Mouse (Mus musculus) CH12F3 (cell line): ENCODE measurements around the gene Kynu.

Experiments used
- in situ Hi-C: fragments of 300-500 bp; cut with MboI; formaldehyde crosslinking; loops from 2 replicates; pipeline ENCODE4 v1.14.3; 2020; ENCODE audit warnings: low sequenced_read_pairs

Kynu gene

DNA sequence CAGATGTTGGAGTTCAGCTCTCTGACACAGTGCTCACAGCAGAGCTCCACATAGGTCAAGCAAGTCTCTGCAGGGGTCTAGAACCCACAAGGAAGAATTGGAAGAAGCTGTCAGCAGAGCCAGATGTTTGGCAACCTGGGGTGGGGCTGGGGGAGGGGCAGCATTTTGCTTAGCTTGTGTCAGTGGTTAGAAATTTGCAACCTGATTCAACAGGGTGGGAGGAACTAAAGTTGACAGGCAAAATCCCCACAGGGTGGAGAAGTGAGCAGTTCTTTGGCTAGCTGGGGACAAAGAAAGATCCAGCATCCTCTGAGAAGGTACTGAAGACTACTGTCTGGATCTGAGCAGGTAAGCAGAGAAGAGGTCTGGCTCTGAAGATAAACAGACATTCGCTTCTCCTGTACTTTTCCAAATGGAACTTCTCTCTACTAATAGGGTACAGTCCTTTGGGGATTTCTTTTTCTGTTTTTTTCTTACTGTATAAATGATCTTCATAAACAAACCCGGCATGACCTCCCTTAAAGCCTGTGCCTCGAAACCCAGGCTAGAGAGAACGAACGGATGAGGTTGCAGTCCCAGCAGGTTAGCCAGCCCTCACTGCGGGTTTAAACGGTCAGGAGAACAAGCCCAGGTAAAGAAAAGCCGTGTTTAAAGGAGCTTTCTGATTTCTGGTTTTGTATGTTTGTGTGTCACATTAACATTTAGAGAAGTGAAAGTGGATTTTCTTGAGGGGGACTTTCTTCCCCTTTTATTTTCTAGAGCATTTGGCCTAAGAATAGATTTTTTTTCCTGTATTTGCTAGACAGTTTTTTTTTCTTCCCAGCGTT, at the start of gene Kynu:
TSS of gene Kynu (plus strand) at position 268 of the 827 bp plus-strand sequence.
- in situ Hi-C loops = no loop called here

GRCm38 (mm10) chr2:43506182-43506581, 48.9 kb upstream of the Kynu start:
- in situ Hi-C loops = no loop called here

DNA sequence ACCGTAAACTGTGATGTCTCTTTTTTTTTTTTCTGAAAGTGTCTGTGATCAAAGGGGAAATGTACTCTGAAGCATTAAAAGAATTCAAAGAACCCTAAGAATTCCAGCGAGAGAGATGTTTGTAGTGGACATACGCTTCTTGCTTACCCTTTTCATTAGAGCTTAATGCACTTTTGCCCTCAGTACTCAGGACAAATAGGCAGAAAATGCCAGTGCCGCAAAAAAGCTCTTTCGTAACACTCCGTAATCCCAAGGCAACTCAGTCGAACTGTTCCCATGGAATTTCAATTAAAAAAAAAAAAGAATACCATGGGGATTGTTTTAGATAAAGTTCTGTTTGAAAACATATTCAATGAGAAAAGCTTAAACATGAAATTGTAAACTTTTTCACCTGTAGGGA, 41.3 kb upstream of the Kynu start:
- in situ Hi-C loops = no loop called here

DNA sequence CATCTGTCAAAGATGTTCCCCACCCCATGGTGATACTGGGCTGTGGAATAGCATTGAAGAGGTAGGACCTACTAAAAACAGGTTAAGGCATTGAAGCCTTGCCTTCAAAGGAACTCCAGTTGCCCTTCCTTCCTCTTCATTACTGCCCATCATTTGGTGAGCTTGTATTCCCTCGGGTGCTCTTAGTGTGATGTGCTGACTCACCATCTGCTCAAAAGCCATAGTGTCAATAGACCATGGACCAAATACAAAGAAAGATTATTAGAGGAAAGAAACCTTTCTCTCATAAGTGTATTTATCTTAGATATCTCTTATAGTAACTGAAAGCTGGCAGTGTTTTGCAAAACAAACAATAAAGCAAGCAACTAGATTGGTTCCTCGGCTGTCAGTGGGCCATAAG, 20.7 kb upstream of the Kynu start:
- in situ Hi-C loops = no loop called here

DNA sequence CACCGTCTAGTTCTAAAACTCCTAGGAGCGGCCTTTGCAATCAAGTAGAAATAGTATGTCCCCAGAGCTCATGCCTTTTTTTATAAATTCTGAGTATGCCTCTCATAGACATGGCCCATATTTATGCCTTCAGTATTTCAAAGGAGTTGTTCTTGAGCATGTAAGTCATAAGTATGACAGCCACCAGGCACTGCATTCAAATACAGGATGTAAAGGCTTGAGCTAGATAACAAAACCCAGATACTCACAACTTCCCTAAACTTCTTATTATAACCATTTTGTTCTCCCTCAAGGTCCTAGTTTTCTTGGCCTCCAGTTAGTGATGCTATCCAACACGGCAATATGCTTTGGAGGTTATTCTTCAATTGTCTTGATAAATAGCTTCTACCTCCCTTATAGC, 12.5 kb upstream of the Kynu start:
- in situ Hi-C loops = no loop called here

GRCm38 (mm10) chr2:43545665-43546064, 9.5 kb upstream of the Kynu start:
- in situ Hi-C loops = no loop called here

DNA sequence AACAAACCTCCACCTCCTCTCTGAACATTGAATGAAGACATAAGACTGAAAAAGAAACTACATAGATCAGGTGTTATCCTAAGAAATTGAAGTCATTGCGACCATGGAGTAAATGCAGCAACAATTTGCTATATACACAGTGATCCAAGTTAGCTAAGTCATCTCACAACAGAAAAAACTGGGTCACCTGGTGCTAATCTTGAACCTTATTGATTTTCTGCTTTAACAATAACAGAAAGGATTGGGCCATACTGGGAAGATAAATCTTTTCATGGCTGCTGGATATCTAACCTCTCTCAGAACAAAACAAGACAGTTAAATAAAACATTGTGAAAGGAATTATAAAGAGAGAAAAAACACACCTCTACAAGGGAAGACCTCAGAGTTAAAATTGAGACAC, 8.7 kb upstream of the Kynu start:
- in situ Hi-C loops = no loop called here

DNA sequence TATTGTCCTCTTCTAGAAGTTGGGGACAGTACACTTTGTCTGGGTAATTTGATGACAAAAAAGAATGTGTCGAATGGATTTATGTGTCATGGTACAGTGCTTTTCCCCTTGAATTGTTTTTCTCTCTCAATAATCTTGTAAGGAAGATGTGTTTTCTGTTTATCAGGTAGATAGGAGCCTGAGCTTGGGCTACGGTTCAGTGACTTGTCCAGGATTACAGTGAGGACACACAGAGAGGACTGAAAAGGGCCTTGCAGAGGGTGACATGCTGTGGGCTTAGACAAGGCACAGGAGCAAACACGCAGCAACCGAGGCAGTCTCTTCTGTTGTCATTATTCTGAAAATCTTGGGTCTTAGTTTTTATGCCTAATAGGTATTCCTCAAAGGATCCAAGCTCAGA, 913 bp upstream of the Kynu start:
- in situ Hi-C loops = no loop called here

DNA sequence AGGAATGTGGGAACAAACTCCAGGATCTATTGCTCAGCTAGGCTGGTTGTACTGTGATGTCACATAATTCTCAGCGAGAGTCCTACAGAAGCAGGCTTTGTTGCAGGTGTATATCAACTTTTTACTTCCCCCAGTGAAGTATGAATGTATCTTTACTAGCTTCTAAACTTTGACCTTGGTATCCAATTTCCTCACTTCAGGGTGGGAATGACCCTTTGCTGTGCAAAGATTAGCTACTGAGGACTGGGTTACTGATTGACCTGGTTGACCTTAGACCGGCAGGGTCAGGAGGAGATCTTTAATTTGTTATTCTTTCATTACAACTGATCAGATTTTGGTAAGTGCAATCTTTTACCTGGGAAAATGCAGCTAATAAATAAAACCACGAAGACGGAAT, 758 bp downstream of the Kynu start:
- in situ Hi-C loops = no loop called here

- in situ Hi-C loops = no loop called here
Measured at GRCm38 (mm10) chr2:43556985-43557384, 1.9 kb downstream of the Kynu start.

DNA sequence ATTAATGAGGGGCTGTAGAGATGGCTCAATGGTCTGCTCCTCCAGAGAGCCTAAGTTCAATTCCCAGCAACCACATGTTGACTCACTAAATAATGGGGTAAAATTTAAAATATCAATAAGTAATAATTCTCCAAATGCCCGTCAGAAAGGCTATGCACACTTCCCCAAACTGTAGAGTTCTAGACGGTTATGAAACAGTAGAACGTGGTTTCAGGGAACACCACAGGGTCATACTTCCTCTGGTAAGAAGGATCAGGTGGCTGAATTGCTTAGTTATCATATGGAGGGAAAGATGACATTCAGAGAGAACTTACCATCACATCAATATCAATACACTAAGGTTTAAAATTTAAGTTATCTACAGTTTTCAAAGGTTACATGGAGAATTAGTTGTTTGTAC, 6.1 kb downstream of the Kynu start:
- in situ Hi-C loops = no loop called here

DNA sequence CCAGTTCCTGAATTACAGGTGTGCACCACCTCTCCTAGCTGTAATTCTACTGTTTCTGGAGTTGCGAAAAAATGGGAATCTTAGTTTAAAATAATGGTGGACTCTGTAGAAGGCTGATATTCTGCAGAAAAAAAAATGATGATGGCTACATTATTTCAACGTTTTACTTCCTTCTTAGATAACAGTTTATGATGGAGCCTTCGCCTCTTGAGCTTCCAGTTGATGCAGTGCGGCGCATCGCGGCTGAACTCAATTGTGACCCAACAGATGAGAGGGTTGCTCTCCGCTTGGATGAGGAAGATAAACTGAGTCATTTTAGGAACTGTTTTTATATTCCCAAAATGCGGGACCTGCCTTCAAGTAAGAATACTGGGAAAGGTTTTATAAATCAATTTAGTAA, 7.7 kb downstream of the Kynu start:
- in situ Hi-C loops = no loop called here

DNA sequence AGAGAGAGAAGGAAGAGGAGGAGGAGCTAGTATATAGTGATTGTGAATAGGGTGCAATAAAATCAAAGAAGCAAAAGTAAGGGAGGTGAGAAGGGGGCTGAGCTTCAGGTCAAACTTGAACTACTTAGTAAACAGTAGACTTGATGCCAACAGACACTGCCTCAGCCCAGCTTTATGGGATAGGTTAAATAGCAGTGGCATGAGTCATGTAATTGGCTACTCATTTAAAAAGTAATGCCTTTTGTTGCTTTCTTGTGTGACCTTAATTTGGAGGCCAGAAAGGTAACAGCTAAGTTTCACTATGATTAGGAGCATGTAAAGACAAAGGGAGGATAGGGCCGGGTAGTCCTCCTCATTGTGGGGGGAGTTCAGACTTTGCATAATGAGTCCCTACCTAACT, 13.3 kb downstream of the Kynu start:
- in situ Hi-C loops = no loop called here

DNA sequence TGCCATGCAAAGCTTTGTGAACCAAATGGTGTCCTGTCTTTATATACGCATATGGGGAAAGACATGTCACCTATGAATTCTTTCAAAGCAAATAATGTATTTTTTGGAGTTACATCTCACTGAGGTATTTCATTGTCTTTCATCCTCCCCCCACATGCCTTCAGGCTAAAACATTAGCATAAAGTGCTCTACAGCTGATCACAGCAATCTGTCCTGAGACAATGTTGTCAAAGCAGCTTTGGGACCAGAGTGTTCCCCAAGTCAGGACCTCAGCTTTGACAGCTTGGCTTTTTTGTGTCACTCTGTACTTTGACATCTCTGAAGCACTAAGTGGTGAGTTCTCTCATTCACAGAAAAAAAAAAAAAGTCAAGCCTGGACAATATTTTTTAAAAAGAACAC, 18.4 kb downstream of the Kynu start:
- in situ Hi-C loops = no loop called here

GRCm38 (mm10) chr2:43583243-43583812, 28.2 kb downstream of the Kynu start:
- in situ Hi-C loops = no loop called here

DNA sequence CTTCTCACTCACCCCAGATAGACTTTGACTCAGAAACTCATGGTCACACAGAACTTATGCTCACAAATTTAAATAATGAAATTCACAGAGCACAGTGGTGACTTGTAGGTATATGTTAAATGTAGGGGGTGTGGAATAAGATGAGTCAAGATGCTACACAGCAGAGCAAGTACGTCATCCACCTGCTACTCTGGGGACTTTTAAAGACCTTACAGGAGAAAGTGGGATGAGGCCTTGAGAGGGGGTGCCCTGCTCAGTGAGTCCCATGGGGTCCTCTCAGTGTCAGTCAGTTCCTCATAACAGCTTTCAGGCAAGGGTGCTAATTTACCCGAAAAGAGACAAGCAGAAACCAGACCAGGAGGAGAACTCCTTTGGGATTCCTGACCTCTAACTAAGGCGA, 30.4 kb downstream of the Kynu start:
- in situ Hi-C loops = no loop called here

GRCm38 (mm10) chr2:43587832-43588231, 32.7 kb downstream of the Kynu start:
- in situ Hi-C loops = no loop called here

DNA sequence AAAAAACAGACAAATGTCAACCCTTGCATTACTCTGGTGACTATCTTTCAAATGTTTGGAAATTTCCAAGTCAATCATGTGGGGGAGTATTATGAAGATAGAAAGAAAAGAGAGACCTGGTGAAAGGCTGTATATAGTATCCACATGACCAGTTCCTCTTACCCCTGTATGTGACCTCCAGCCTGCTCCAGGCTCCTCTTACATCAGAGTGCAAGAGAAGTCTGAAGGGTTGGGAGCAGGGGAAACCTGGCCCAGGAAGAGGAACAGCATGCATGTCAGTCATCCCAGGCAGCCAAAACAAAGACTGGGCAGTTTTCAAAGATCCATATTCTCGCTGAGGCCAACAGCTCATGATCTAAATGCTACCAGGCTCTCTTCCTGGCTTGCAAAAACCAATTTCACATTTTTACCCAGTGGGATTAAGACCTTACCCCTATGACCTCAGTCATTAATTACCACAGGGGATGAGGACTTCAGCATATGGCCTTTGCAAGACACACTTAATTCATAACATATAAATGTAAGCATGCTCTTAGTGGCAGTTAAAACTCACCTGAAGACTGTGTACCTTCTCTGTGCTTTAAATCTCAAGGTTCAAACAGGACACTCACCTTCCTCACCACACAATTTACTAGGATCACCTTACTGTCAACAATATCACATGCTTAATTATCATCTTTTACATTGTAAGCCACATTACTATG, 37.0 kb downstream of the Kynu start:
- in situ Hi-C loops = no loop called here

DNA sequence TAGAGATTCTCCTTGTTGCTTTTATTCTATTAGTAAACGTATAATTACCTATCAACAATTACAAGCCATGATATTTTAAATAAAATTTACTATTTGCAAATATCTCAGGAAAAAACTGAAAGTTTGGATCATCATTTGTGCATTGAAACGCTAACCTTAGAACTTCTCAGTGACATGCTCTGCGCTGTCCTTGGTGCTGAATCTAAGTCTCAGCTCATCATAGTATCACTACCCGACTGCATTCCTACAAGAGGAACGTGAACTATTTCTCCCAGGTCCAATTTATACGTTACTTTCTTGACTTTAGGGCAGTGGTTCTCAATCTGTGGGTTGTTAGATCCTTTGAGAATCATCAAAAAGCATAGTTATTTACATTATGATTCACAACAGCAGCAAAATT, 58.4 kb downstream of the Kynu start:
- in situ Hi-C loops = no loop called here

DNA sequence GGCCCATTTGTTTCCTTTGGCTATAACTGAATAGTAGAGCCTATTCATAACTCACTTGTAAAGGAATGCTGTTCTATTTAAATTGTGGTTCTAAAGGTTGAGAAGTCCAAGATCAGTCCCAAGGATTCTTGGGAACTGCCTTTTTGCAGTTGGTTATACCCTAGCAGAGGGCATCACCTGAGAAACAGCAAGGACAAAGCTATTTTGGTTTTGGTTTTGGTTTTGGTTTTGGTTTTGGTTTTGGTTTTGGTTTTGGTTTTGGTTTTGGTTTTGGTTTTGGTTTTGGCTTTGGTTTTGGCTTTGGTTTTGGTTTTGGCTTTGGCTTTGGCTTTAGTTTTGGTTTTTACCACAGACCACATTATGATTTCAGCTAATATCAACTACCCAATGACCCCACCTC, 66.0 kb downstream of the Kynu start:
- in situ Hi-C loops = no loop called here

GRCm38 (mm10) chr2:43622844-43623243, 67.7 kb downstream of the Kynu start:
- in situ Hi-C loops = no loop called here

GRCm38 (mm10) chr2:43631786-43632185, 76.7 kb downstream of the Kynu start:
- in situ Hi-C loops = no loop called here
